Mouse (Mus musculus): ENCODE results near the gene Uvrag. TPM values are rescaled to one million over a fixed set of nuclear protein-coding genes. Genes with fewer than 3 reads are reported as not detected.

Gene Uvrag
- polyA plus RNA-seq, 1 experiment from 2014 or later, result 14.5 TPM

DNA sequence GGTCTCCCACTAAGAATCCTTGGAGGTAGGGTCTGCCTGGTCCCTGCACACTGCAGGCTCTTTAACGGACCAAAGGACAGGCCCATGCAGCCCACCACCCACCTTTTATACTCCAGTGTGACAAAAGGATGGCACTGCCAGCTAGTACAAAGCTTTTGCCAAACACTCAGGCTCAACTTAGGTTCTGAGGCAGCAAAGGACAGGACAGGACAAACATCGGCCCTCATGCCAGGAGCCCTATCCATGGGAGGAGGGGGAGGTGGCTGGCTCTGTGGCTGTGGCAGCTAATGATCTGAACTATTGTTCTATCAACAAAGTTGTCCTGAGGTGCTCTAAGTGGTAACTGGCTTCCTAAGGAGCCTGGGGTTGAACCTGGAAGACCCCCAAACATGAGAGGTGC lies 18.5 kb upstream of the Uvrag start:
- 79% methylated on average over 2 of the region's 2 CpGs for WGBS
- Histone ChIP-seq H3K9me3 (ENCODE audit: control insufficient read depth, low read length) (no peaks in the 10 kb centered on the region), H3K27me3 (replicated peaks; ENCODE audit: control insufficient read depth, insufficient read depth, low read length) (no peaks in the 10 kb centered on the region), H3K9ac (ENCODE audit: low read depth, low read length) (no peak overlapping the region), H3K4me2 (no peak overlapping the region), H3K4me1 (replicated peaks; ENCODE audit: control insufficient read depth, insufficient read depth, low read length) (peaks cover 36% of the 10 kb centered on the region), H3K4me3 (ENCODE audit: low read depth, low read length) (no peak overlapping the region), H3K27ac (ENCODE audit: low read depth, low read length) (no peak overlapping the region), H3K36me3 (ENCODE audit: control insufficient read depth, insufficient read depth, low read length) (no peaks in the 10 kb centered on the region)
- no peak for ATAC-seq (replicated peaks; ENCODE audit: low FRiP score)
- DNase-seq (ENCODE audit: low spot score), result no peak

GRCm38 (mm10) chr7:99158904-99159303 lies 18.0 kb upstream of the Uvrag start:
- no peaks in the 10 kb centered on the region for H3K27me3 ChIP-seq (replicated peaks; ENCODE audit: control insufficient read depth, insufficient read depth, low read length)
- DNase-seq (ENCODE audit: low spot score) (no peak), ATAC-seq (replicated peaks; ENCODE audit: low FRiP score) (no peak)
- H3K4me1 ChIP-seq (replicated peaks; ENCODE audit: control insufficient read depth, insufficient read depth, low read length), result peaks cover 39% of the 10 kb centered on the region
- WGBS, result 46% methylated on average over 5 of the region's 5 CpGs
- H3K9me3 ChIP-seq (ENCODE audit: control insufficient read depth, low read length), result no peaks in the 10 kb centered on the region
- no peak overlapping the region for H3K9ac ChIP-seq (ENCODE audit: low read depth, low read length)
- H3K4me2 ChIP-seq, result no peak overlapping the region
- no peaks in the 10 kb centered on the region for H3K36me3 ChIP-seq (ENCODE audit: control insufficient read depth, insufficient read depth, low read length)
- H3K4me3 ChIP-seq (ENCODE audit: low read depth, low read length), result no peak overlapping the region
- no peak overlapping the region for H3K27ac ChIP-seq (ENCODE audit: low read depth, low read length)

GRCm38 (mm10) chr7:99158011-99158410 lies 17.1 kb upstream of the Uvrag start:
- no peak for DNase-seq (ENCODE audit: low spot score)
- no peak overlapping the region for H3K4me2 ChIP-seq
- H3K4me1 ChIP-seq (replicated peaks; ENCODE audit: control insufficient read depth, insufficient read depth, low read length), result peaks cover 42% of the 10 kb centered on the region
- H3K27me3 ChIP-seq (replicated peaks; ENCODE audit: control insufficient read depth, insufficient read depth, low read length), result no peaks in the 10 kb centered on the region
- H3K9me3 ChIP-seq (ENCODE audit: control insufficient read depth, low read length), result no peaks in the 10 kb centered on the region
- H3K9ac ChIP-seq (ENCODE audit: low read depth, low read length), result no peak overlapping the region
- no peak for ATAC-seq (replicated peaks; ENCODE audit: low FRiP score)
- H3K36me3 ChIP-seq (ENCODE audit: control insufficient read depth, insufficient read depth, low read length), result no peaks in the 10 kb centered on the region
- H3K27ac ChIP-seq (ENCODE audit: low read depth, low read length), result no peak overlapping the region
- 82% methylated on average over 8 of the region's 8 CpGs for WGBS
- no peak overlapping the region for H3K4me3 ChIP-seq (ENCODE audit: low read depth, low read length)

GRCm38 (mm10) chr7:99156737-99157136 lies 15.8 kb upstream of the Uvrag start:
- peaks cover 39% of the 10 kb centered on the region for H3K4me1 ChIP-seq (replicated peaks; ENCODE audit: control insufficient read depth, insufficient read depth, low read length)
- H3K9ac ChIP-seq (ENCODE audit: low read depth, low read length), result no peak overlapping the region
- H3K4me2 ChIP-seq, result no peak overlapping the region
- no peak overlapping the region for H3K27ac ChIP-seq (ENCODE audit: low read depth, low read length)
- no peaks in the 10 kb centered on the region for H3K9me3 ChIP-seq (ENCODE audit: control insufficient read depth, low read length)
- no peak overlapping the region for H3K4me3 ChIP-seq (ENCODE audit: low read depth, low read length)
- DNase-seq (ENCODE audit: low spot score) (no peak), ATAC-seq (replicated peaks; ENCODE audit: low FRiP score) (no peak)
- WGBS, result 77% methylated on average over 10 of the region's 10 CpGs
- H3K36me3 ChIP-seq (ENCODE audit: control insufficient read depth, insufficient read depth, low read length), result no peaks in the 10 kb centered on the region
- H3K27me3 ChIP-seq (replicated peaks; ENCODE audit: control insufficient read depth, insufficient read depth, low read length), result no peaks in the 10 kb centered on the region

- Histone ChIP-seq H3K9me3 (ENCODE audit: control insufficient read depth, low read length) (no peaks in the 10 kb centered on the region), H3K9ac (ENCODE audit: low read depth, low read length) (no peak overlapping the region), H3K27me3 (replicated peaks; ENCODE audit: control insufficient read depth, insufficient read depth, low read length) (no peaks in the 10 kb centered on the region), H3K4me2 (peak overlapping the region; percentile 51), H3K4me1 (replicated peaks; ENCODE audit: control insufficient read depth, insufficient read depth, low read length) (peaks cover 28% of the 10 kb centered on the region), H3K4me3 (ENCODE audit: low read depth, low read length) (peak overlapping the region; percentile 10; the same call in 1 of the 2 replicates), H3K27ac (ENCODE audit: low read depth, low read length) (peak overlapping the region; percentile 39), H3K36me3 (ENCODE audit: control insufficient read depth, insufficient read depth, low read length) (no peaks in the 10 kb centered on the region)
- ATAC-seq (replicated peaks; ENCODE audit: low FRiP score) (peak; percentile 66), DNase-seq (ENCODE audit: low spot score) (peak; percentile 70)
- WGBS, result 15% methylated on average over 17 of the region's 17 CpGs
Observed at GRCm38 (mm10) chr7:99155311-99156289, 14.7 kb upstream of the Uvrag start.

GRCm38 (mm10) chr7:99154648-99155151 lies 13.8 kb upstream of the Uvrag start:
- Histone ChIP-seq H3K9me3 (ENCODE audit: control insufficient read depth, low read length) (no peaks in the 10 kb centered on the region), H3K4me2 (peak overlapping the region; percentile 10; the same call in 1 of the 2 replicates), H3K36me3 (ENCODE audit: control insufficient read depth, insufficient read depth, low read length) (no peaks in the 10 kb centered on the region), H3K27ac (ENCODE audit: low read depth, low read length) (no peak overlapping the region), H3K27me3 (replicated peaks; ENCODE audit: control insufficient read depth, insufficient read depth, low read length) (no peaks in the 10 kb centered on the region), H3K4me3 (ENCODE audit: low read depth, low read length) (no peak overlapping the region), H3K4me1 (replicated peaks; ENCODE audit: control insufficient read depth, insufficient read depth, low read length) (peaks cover 28% of the 10 kb centered on the region), H3K9ac (ENCODE audit: low read depth, low read length) (no peak overlapping the region)
- ATAC-seq (replicated peaks; ENCODE audit: low FRiP score) (peak; percentile 40), DNase-seq (ENCODE audit: low spot score) (no peak)
- WGBS, result 46% methylated on average over 8 of the region's 8 CpGs

GRCm38 (mm10) chr7:99153686-99154202 lies 12.8 kb upstream of the Uvrag start:
- Histone ChIP-seq H3K27ac (ENCODE audit: low read depth, low read length) (no peak overlapping the region), H3K9me3 (ENCODE audit: control insufficient read depth, low read length) (no peaks in the 10 kb centered on the region), H3K27me3 (replicated peaks; ENCODE audit: control insufficient read depth, insufficient read depth, low read length) (no peaks in the 10 kb centered on the region), H3K9ac (ENCODE audit: low read depth, low read length) (no peak overlapping the region), H3K4me2 (no peak overlapping the region), H3K36me3 (ENCODE audit: control insufficient read depth, insufficient read depth, low read length) (no peaks in the 10 kb centered on the region), H3K4me1 (replicated peaks; ENCODE audit: control insufficient read depth, insufficient read depth, low read length) (peaks cover 28% of the 10 kb centered on the region), H3K4me3 (ENCODE audit: low read depth, low read length) (no peak overlapping the region)
- 78% methylated on average over 11 of the region's 11 CpGs for WGBS
- no peak for ATAC-seq (replicated peaks; ENCODE audit: low FRiP score)
- no peak for DNase-seq (ENCODE audit: low spot score)

- no peak overlapping the region for H3K27ac ChIP-seq (ENCODE audit: low read depth, low read length)
- H3K4me2 ChIP-seq, result no peak overlapping the region
- H3K27me3 ChIP-seq (replicated peaks; ENCODE audit: control insufficient read depth, insufficient read depth, low read length), result no peaks in the 10 kb centered on the region
- WGBS, result 80% methylated on average over 8 of the region's 8 CpGs
- no peak overlapping the region for H3K9ac ChIP-seq (ENCODE audit: low read depth, low read length)
- no peak for DNase-seq (ENCODE audit: low spot score)
- H3K9me3 ChIP-seq (ENCODE audit: control insufficient read depth, low read length), result no peaks in the 10 kb centered on the region
- H3K4me3 ChIP-seq (ENCODE audit: low read depth, low read length), result no peak overlapping the region
- no peak for ATAC-seq (replicated peaks; ENCODE audit: low FRiP score)
- peaks cover 28% of the 10 kb centered on the region for H3K4me1 ChIP-seq (replicated peaks; ENCODE audit: control insufficient read depth, insufficient read depth, low read length)
- no peaks in the 10 kb centered on the region for H3K36me3 ChIP-seq (ENCODE audit: control insufficient read depth, insufficient read depth, low read length)
Observed at GRCm38 (mm10) chr7:99152756-99153155, 11.8 kb upstream of the Uvrag start.
